Mouse (Mus musculus) liver, embryonic 14.5 days (tissue): ENCODE measurements at regions not wholly inside any gene's neighbourhood (a gene's known extent, or its start where the extent isn't known, plus 50 kb on each side); places are given as distances from the start of the nearest gene placed in this dataset.

Experiments used
- ATAC-seq: fragments of 200-750 bp; cut with Nextera tagmentation; 2 replicates; pipeline ENCODE4 v1.8.0; 2017; ENCODE audit warnings: moderate number of reproducible peaks, mild to moderate bottlenecking, moderate library complexity; ENCODE audit not compliant: insufficient read depth
- DNase-seq, 3 experiments: peaks; one replicate each; pipeline ENCODE4 v3.0.0-alpha.2; 2012 to 2013; ENCODE audit warnings: low read depth in 3 of 3, low spot score in 3 of 3
- H3K27ac ChIP-seq: fragments of 300-500 bp; sonication (generic); 2 replicates; pipeline ENCODE4 v1.5.1; 2014; ENCODE audit warnings: moderate library complexity, mild to moderate bottlenecking, control low read depth, inconsistent platforms
- H3K27me3 ChIP-seq: fragments of 300-500 bp; sonication (generic); 2 replicates; pipeline ENCODE4 v1.6.1; 2014; ENCODE audit warnings: mild to moderate bottlenecking, low read length, moderate library complexity; ENCODE audit not compliant: control insufficient read depth, insufficient read depth
- H3K36me3 ChIP-seq: fragments of 300-500 bp; sonication (generic); replicated peaks from 2 replicates; pipeline ENCODE4 v1.6.1; 2014; ENCODE audit warnings: low read depth; ENCODE audit not compliant: control insufficient read depth, insufficient read depth
- H3K4me1 ChIP-seq, 2 experiments: fragments of 200-500 bp in 1 of 2; fragments of 300-500 bp in 1 of 2; sonication (generic) in 1 of 2; replicated peaks; 2 replicates each; pipeline ENCODE4 v1.6.1; 2012 to 2014; ENCODE audit warnings: antibody characterized with exemption in 1 of 2, inconsistent platforms in 1 of 2, low read length in 1 of 2; ENCODE audit not compliant: control insufficient read depth in 2 of 2, insufficient read depth in 2 of 2
- H3K4me2 ChIP-seq: fragments of 300-500 bp; sonication (generic); 2 replicates; pipeline ENCODE4 v1.6.1; 2014; ENCODE audit warnings: low read depth, mild to moderate bottlenecking, control low read depth, moderate library complexity
- H3K4me3 ChIP-seq, 2 experiments: fragments of 200-500 bp in 1 of 2; fragments of 300-500 bp in 1 of 2; sonication (generic) in 1 of 2; 2 replicates each; pipeline ENCODE4 v1.5.1; 2012 to 2014; ENCODE audit warnings: low read depth in 2 of 2, low read length in 2 of 2, mild to moderate bottlenecking in 2 of 2, control low read depth in 1 of 2, inconsistent platforms in 1 of 2, moderate library complexity in 1 of 2; ENCODE audit not compliant: insufficient read depth in 1 of 2
- H3K9ac ChIP-seq: fragments of 300-500 bp; sonication (generic); replicated peaks from 2 replicates; pipeline ENCODE4 v1.6.1; 2014; ENCODE audit warnings: mild to moderate bottlenecking, control low read depth, moderate library complexity
- H3K9me3 ChIP-seq: fragments of 300-500 bp; sonication (generic); 2 replicates; pipeline ENCODE4 v1.6.1; 2016; ENCODE audit warnings: low read length, mixed read lengths; ENCODE audit not compliant: control insufficient read depth
- CTCF ChIP-seq: IDR thresholded peaks from 2 replicates; pipeline ENCODE4 v1.5.1; 2016; ENCODE audit warnings: antibody characterized with exemption, low read depth, control low read depth
- EP300 ChIP-seq: IDR thresholded peaks from 2 replicates; pipeline ENCODE4 v1.6.1; 2016; ENCODE audit warnings: antibody characterized with exemption, low read depth
- WGBS: fragments of 180-500 bp; shearing (Covaris S2); extraction: QIAGEN DNeasy Blood & Tissue Kit; methylation state at CpG from one replicate; pipeline ENCODE4 v1.1.7; 2014; ENCODE audit not compliant: insufficient replicate concordance; 5-methylcytosine and 5-hydroxymethylcytosine counted together

DNA sequence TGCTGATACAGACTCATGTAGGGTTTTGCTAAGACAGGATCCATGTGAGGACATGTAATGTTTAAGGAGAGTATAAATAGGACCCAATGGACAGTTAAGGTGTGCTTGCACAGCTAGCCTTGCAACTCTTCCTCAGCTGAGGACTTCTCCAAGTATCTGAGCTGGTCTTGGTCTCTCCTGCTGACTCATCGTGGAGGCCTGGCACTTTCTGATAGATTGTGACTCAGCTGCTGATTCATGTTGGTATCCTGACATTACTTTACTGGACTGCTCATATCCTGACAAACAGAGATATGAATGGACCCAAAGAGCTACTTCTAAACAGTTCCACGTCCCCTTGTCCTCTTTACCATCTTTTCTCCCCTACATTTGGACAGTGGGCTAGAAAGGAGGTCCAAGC lies 838.5 kb upstream of the Gm38303 start:
- H3K27me3 ChIP-seq, result no peaks in the 10 kb centered on the region
- WGBS, result 26% methylated on average over 2 of the region's 2 CpGs
- H3K9me3 ChIP-seq, result no peaks in the 10 kb centered on the region
- TF ChIP-seq CTCF, result no peak
- no peak for TF ChIP-seq EP300
- no peak overlapping the region for H3K9ac ChIP-seq
- peak; percentile 73 for ATAC-seq
- no peaks in the 10 kb centered on the region for H3K4me1 ChIP-seq
- no peaks in the 10 kb centered on the region for H3K36me3 ChIP-seq
- DNase-seq, result peak in 1 of 3 experiments; percentile 2
- H3K4me2 ChIP-seq, result no peak overlapping the region
- no peak overlapping the region for H3K4me3 ChIP-seq
- no peak overlapping the region for H3K27ac ChIP-seq

DNA sequence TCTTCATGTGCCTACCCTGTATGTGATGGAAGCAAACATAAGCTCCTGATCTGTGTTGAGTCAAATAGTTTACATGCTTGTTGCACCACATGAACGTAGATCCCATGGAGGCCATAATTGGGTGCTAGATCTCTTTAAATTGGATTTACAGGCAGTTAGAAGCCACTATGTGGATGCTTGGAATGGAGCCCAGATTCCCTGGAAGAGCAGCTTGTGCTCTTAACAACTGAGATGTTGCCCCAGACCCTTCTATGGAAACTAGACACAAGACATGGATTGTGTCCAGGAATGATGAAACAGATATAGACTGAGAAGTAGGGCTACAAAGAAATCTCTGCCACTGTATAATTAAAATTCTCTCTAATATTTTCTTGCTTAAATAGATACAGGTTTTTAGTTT lies 819.9 kb upstream of the Gm38303 start:
- H3K9me3 ChIP-seq, result no peaks in the 10 kb centered on the region
- no peaks in the 10 kb centered on the region for H3K36me3 ChIP-seq
- no peak overlapping the region for H3K4me3 ChIP-seq
- no peaks in the 10 kb centered on the region for H3K27me3 ChIP-seq
- H3K9ac ChIP-seq, result no peak overlapping the region
- DNase-seq (no peak), ATAC-seq (no peak)
- 34% methylated on average over 1 of the region's 1 CpGs for WGBS
- TF ChIP-seq CTCF (no peak), EP300 (no peak)
- no peak overlapping the region for H3K27ac ChIP-seq
- H3K4me1 ChIP-seq, result no peaks in the 10 kb centered on the region
- no peak overlapping the region for H3K4me2 ChIP-seq
